Mouse (Mus musculus): Measurements from ENCODE around the gene Il10rb. TPM values are rescaled to one million over a fixed set of nuclear protein-coding genes. Genes with fewer than 3 reads are reported as not detected.

The Il10rb gene
- polyA plus RNA-seq, 1 experiment from 2014 or later = 29.5 TPM

GRCm38 (mm10) chr16:91459396-91459795, 53.4 kb downstream of the Il10rb start:
- H3K36me3 ChIP-seq = no peaks in the 10 kb centered on the region
- no peak overlapping the region for H3K4me3 ChIP-seq
- no peak overlapping the region for H3K27ac ChIP-seq
- H3K4me2 ChIP-seq = no peak overlapping the region
- H3K4me1 ChIP-seq = no peaks in the 10 kb centered on the region
- 94% methylated on average over 3 of the region's 3 CpGs for WGBS
- H3K9ac ChIP-seq = no peak overlapping the region
- no peak for ATAC-seq (ENCODE audit: insufficient number of reproducible peaks, low FRiP score, low TSS enrichment, low read depth)
- no peaks in the 10 kb centered on the region for H3K27me3 ChIP-seq
- H3K9me3 ChIP-seq = no peaks in the 10 kb centered on the region

GRCm38 (mm10) chr16:91459841-91460370, 53.9 kb downstream of the Il10rb start:
- Histone ChIP-seq H3K4me3 (no peak overlapping the region), H3K9ac (no peak overlapping the region), H3K9me3 (no peaks in the 10 kb centered on the region), H3K27me3 (no peaks in the 10 kb centered on the region), H3K27ac (no peak overlapping the region), H3K4me2 (no peak overlapping the region), H3K36me3 (no peaks in the 10 kb centered on the region), H3K4me1 (no peaks in the 10 kb centered on the region)
- ATAC-seq (ENCODE audit: insufficient number of reproducible peaks, low FRiP score, low TSS enrichment, low read depth) = no peak
- whole genome bisulfite sequencing = 68% methylated on average over 11 of the region's 11 CpGs

GRCm38 (mm10) chr16:91461066-91461638, 55.2 kb downstream of the Il10rb start:
- Histone ChIP-seq H3K9ac (no peak overlapping the region), H3K36me3 (no peaks in the 10 kb centered on the region), H3K4me3 (no peak overlapping the region), H3K9me3 (no peaks in the 10 kb centered on the region), H3K27me3 (no peaks in the 10 kb centered on the region), H3K4me2 (no peak overlapping the region), H3K4me1 (peaks cover 7% of the 10 kb centered on the region; the same call in 1 of the 2 replicates), H3K27ac (no peak overlapping the region)
- 66% methylated on average over 11 of the region's 11 CpGs for WGBS
- no peak for ATAC-seq (ENCODE audit: insufficient number of reproducible peaks, low FRiP score, low TSS enrichment, low read depth)

GRCm38 (mm10) chr16:91461773-91462181, 55.8 kb downstream of the Il10rb start:
- H3K9ac ChIP-seq = no peak overlapping the region
- no peaks in the 10 kb centered on the region for H3K27me3 ChIP-seq
- H3K4me2 ChIP-seq = no peak overlapping the region
- no peaks in the 10 kb centered on the region for H3K36me3 ChIP-seq
- no peak overlapping the region for H3K4me3 ChIP-seq
- peaks cover 7% of the 10 kb centered on the region; the same call in 1 of the 2 replicates for H3K4me1 ChIP-seq
- H3K27ac ChIP-seq = no peak overlapping the region
- WGBS = 49% methylated on average over 9 of the region's 9 CpGs
- ATAC-seq (ENCODE audit: insufficient number of reproducible peaks, low FRiP score, low TSS enrichment, low read depth) = no peak
- no peaks in the 10 kb centered on the region for H3K9me3 ChIP-seq

- H3K4me2 ChIP-seq = no peak overlapping the region
- ATAC-seq (ENCODE audit: insufficient number of reproducible peaks, low FRiP score, low TSS enrichment, low read depth) = no peak
- H3K27me3 ChIP-seq = no peaks in the 10 kb centered on the region
- H3K4me3 ChIP-seq = no peak overlapping the region
- H3K36me3 ChIP-seq = no peaks in the 10 kb centered on the region
- H3K9me3 ChIP-seq = no peaks in the 10 kb centered on the region
- no peak overlapping the region for H3K27ac ChIP-seq
- H3K4me1 ChIP-seq = peaks cover 7% of the 10 kb centered on the region; the same call in 1 of the 2 replicates
- H3K9ac ChIP-seq = no peak overlapping the region
- WGBS = 72% methylated on average over 3 of the region's 3 CpGs
Measured at GRCm38 (mm10) chr16:91462644-91463043, 56.7 kb downstream of the Il10rb start.

- H3K36me3 ChIP-seq = no peaks in the 10 kb centered on the region
- H3K4me2 ChIP-seq = no peak overlapping the region
- H3K4me3 ChIP-seq = no peak overlapping the region
- H3K27me3 ChIP-seq = no peaks in the 10 kb centered on the region
- H3K9me3 ChIP-seq = no peaks in the 10 kb centered on the region
- no peak overlapping the region for H3K9ac ChIP-seq
- WGBS = 89% methylated on average over 2 of the region's 2 CpGs
- no peak overlapping the region for H3K27ac ChIP-seq
- H3K4me1 ChIP-seq = peaks cover 7% of the 10 kb centered on the region; the same call in 1 of the 2 replicates
- no peak for ATAC-seq (ENCODE audit: insufficient number of reproducible peaks, low FRiP score, low TSS enrichment, low read depth)
Measured at GRCm38 (mm10) chr16:91463400-91463799, 57.4 kb downstream of the Il10rb start.

- ATAC-seq (ENCODE audit: insufficient number of reproducible peaks, low FRiP score, low TSS enrichment, low read depth) = no peak
- Histone ChIP-seq H3K4me1 (peaks cover 7% of the 10 kb centered on the region; the same call in 1 of the 2 replicates), H3K4me2 (peak overlapping the region; percentile 81), H3K36me3 (no peaks in the 10 kb centered on the region), H3K9ac (no peak overlapping the region), H3K9me3 (no peaks in the 10 kb centered on the region), H3K27me3 (no peaks in the 10 kb centered on the region), H3K27ac (no peak overlapping the region), H3K4me3 (peak overlapping the region; percentile 49)
- whole genome bisulfite sequencing = 84% methylated on average over 4 of the region's 4 CpGs
Measured at GRCm38 (mm10) chr16:91463836-91464400, 58.0 kb downstream of the Il10rb start.

- Histone ChIP-seq H3K4me2 (peak overlapping the region; percentile 81), H3K4me1 (peaks cover 7% of the 10 kb centered on the region; the same call in 1 of the 2 replicates), H3K36me3 (no peaks in the 10 kb centered on the region), H3K27me3 (no peaks in the 10 kb centered on the region), H3K9me3 (no peaks in the 10 kb centered on the region), H3K9ac (peak overlapping the region; percentile 35), H3K27ac (peak overlapping the region; percentile 80), H3K4me3 (peak overlapping the region; percentile 49)
- peak; percentile 93 for ATAC-seq (ENCODE audit: insufficient number of reproducible peaks, low FRiP score, low TSS enrichment, low read depth)
- 2% methylated on average over 44 of the region's 44 CpGs for WGBS
Measured at GRCm38 (mm10) chr16:91464594-91465504, 58.9 kb downstream of the Il10rb start.

GRCm38 (mm10) chr16:91465505-91466240, 59.7 kb downstream of the Il10rb start:
- 40% methylated on average over 13 of the region's 13 CpGs for WGBS
- Histone ChIP-seq H3K4me1 (peaks cover 7% of the 10 kb centered on the region; the same call in 1 of the 2 replicates), H3K4me3 (peak overlapping the region; percentile 49), H3K9me3 (no peaks in the 10 kb centered on the region), H3K27ac (no peak overlapping the region), H3K36me3 (peaks cover 2% of the 10 kb centered on the region; the same call in 1 of the 2 replicates), H3K4me2 (peak overlapping the region; percentile 81), H3K27me3 (no peaks in the 10 kb centered on the region), H3K9ac (peak overlapping the region; percentile 18; the same call in 1 of the 2 replicates)
- ATAC-seq (ENCODE audit: insufficient number of reproducible peaks, low FRiP score, low TSS enrichment, low read depth) = no peak

- Histone ChIP-seq H3K27ac (no peak overlapping the region), H3K9ac (no peak overlapping the region), H3K36me3 (peaks cover 2% of the 10 kb centered on the region; the same call in 1 of the 2 replicates), H3K9me3 (no peaks in the 10 kb centered on the region), H3K4me1 (peaks cover 7% of the 10 kb centered on the region; the same call in 1 of the 2 replicates), H3K27me3 (no peaks in the 10 kb centered on the region), H3K4me2 (no peak overlapping the region), H3K4me3 (no peak overlapping the region)
- 48% methylated on average over 6 of the region's 6 CpGs for WGBS
- ATAC-seq (ENCODE audit: insufficient number of reproducible peaks, low FRiP score, low TSS enrichment, low read depth) = no peak
Measured at GRCm38 (mm10) chr16:91466566-91466965, 60.6 kb downstream of the Il10rb start.

GRCm38 (mm10) chr16:91470470-91470869, 64.5 kb downstream of the Il10rb start:
- no peak for ATAC-seq (ENCODE audit: insufficient number of reproducible peaks, low FRiP score, low TSS enrichment, low read depth)

More at GRCm38 (mm10) chr16:91470470-91470869, 64.5 kb downstream of the Il10rb start:
- peaks cover 4% of the 10 kb centered on the region; the same call in 1 of the 2 replicates for H3K4me1 ChIP-seq
- no peaks in the 10 kb centered on the region for H3K9me3 ChIP-seq
- no peak overlapping the region for H3K4me3 ChIP-seq
- 81% methylated on average over 3 of the region's 3 CpGs for WGBS
- peaks cover 2% of the 10 kb centered on the region; the same call in 1 of the 2 replicates for H3K36me3 ChIP-seq
- H3K27me3 ChIP-seq = no peaks in the 10 kb centered on the region
- no peak overlapping the region for H3K4me2 ChIP-seq
- H3K27ac ChIP-seq = no peak overlapping the region
- no peak overlapping the region for H3K9ac ChIP-seq
